Mouse (Mus musculus): ENCODE measurements around the gene Esrrg. TPM values are rescaled to one million over a fixed set of nuclear protein-coding genes. Genes with fewer than 3 reads are reported as not detected.

Gene Esrrg
- polyA plus RNA-seq, 1 experiment, result 0.54 TPM

DNA sequence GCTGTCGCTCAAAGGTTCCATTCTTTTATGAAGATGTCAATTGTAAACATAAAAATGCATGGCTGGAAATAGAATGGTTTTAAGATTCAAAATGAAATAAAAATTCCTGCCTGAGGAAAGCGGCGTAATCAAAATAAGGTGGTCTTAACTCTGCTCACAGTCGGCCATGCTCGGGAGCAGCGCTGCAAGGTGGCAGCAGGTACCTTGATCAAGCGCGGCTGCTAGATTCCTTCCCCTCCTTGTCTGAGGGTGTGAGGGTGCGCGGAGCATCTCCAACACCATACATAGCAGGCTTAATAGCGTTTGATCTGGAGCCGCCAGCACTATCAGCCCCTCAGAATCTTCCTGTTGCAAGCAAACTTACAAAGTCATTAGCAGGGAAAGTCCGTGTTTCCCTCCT is 399.9 kb downstream of the Esrrg start:
- H3K4me3 ChIP-seq (ENCODE audit: insufficient read depth, low read length), result no peak overlapping the region
- TF ChIP-seq CTCF (IDR thresholded peaks at IDR 0.05; ENCODE audit: borderline replicate concordance, insufficient read depth, low read length), result no peak
- TF ChIP-seq POLR2A (IDR thresholded peaks at IDR 0.05; ENCODE audit: low read depth, low read length), result no peak
- H3K27ac ChIP-seq (ENCODE audit: insufficient read depth, low read length), result no peak overlapping the region
- H3K4me1 ChIP-seq (ENCODE audit: control insufficient read depth, insufficient read depth, low read length), result no peaks in the 10 kb centered on the region

- no peaks in the 10 kb centered on the region for H3K4me1 ChIP-seq (ENCODE audit: control insufficient read depth, insufficient read depth, low read length)
- H3K4me3 ChIP-seq (ENCODE audit: insufficient read depth, low read length), result no peak overlapping the region
- TF ChIP-seq CTCF (IDR thresholded peaks at IDR 0.05; ENCODE audit: borderline replicate concordance, insufficient read depth, low read length) (no peak), POLR2A (IDR thresholded peaks at IDR 0.05; ENCODE audit: low read depth, low read length) (no peak)
- no peak overlapping the region for H3K27ac ChIP-seq (ENCODE audit: insufficient read depth, low read length)
Observed at GRCm38 (mm10) chr1:188009868-188010267, 401.3 kb downstream of the Esrrg start.

DNA sequence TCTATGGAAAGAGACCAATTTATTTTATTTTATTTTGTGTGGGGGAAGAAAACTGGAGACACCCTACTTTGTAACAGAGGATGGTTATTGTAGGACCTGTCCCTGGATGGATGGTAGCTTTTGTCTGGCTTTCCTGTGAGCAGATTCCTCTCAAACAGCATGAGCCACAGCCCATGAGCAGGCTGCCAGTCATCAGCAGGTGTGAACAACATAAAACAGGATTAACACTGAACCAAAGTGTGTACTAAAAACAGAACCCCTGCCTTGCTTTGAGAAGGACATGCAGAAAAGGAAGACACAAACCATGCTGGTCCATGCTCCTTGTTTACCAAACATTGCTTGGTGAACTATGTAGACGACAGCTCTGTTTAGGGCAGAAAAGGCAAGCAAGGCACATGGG is 402.3 kb downstream of the Esrrg start:
- H3K4me3 ChIP-seq (ENCODE audit: insufficient read depth, low read length), result no peak overlapping the region
- no peak overlapping the region for H3K27ac ChIP-seq (ENCODE audit: insufficient read depth, low read length)
- TF ChIP-seq POLR2A (IDR thresholded peaks at IDR 0.05; ENCODE audit: low read depth, low read length) (no peak), CTCF (IDR thresholded peaks at IDR 0.05; ENCODE audit: borderline replicate concordance, insufficient read depth, low read length) (no peak)
- H3K4me1 ChIP-seq (ENCODE audit: control insufficient read depth, insufficient read depth, low read length), result no peaks in the 10 kb centered on the region

DNA sequence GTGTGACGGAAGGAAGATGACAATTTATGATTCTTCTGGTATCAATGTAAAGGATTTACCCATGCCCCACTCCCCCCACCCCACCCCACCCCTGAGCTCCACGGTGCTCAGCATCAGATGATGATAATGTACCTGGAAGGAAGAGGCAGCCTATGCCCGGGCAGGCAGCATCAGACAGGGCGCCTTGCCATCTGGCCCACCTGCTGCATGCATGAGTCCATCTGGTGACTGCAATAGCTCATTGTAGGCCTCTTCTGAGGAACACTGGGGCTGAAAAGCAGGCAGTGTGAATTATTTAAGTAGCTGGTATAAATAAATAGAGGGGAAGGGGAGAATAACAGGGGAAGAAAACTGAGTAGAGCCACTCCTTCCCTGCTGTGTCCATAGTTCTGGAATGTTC is 405.8 kb downstream of the Esrrg start:
- Histone ChIP-seq H3K27ac (ENCODE audit: insufficient read depth, low read length) (no peak overlapping the region), H3K4me1 (ENCODE audit: control insufficient read depth, insufficient read depth, low read length) (no peaks in the 10 kb centered on the region), H3K4me3 (ENCODE audit: insufficient read depth, low read length) (no peak overlapping the region)
- TF ChIP-seq CTCF (IDR thresholded peaks at IDR 0.05; ENCODE audit: borderline replicate concordance, insufficient read depth, low read length) (no peak), POLR2A (IDR thresholded peaks at IDR 0.05; ENCODE audit: low read depth, low read length) (no peak)

DNA sequence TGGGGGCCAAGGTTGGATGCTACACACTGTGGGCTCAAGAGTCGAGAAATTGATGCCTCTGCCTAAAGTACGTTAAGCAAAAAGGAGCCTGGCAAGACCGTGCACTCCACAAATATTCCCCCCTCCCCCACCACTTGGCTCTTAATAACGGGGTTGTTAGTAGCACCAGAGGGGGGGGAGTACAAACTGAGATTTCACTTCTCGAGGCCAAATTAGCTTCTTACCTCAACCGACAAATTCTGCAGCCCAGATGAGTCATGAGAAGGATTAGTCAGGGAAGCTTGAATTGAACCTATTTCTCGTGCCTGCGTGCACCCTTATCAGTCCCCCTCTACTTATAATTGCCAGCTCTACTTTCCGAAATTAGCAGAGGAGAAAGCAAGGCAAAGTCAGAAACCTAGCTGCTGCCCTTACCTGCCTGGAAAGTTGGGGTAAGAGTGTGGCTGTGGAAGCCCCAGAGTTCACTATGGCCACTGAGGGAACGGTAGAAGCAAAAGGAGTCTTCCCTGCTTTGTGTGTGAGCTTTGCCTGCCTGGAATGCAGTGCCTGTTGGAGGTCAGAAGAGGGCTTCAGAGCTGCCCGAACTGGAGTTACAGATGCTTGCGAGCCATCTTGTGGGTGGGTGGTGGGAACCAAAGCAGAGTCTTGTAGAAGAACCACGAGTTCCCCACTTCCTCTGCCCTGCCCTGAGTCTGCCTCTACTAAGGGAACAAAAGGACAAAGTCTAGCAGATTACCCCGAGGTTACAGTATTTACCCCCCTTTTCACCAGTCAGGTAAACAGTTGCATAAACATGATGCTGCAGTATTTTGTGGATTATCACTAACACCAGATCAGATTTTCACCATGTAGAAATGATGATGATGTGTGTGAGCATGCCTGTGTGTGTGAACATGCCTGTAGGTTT is 409.6 kb downstream of the Esrrg start:
- H3K4me1 ChIP-seq (ENCODE audit: control insufficient read depth, insufficient read depth, low read length), result no peaks in the 10 kb centered on the region
- no peak overlapping the region for H3K4me3 ChIP-seq (ENCODE audit: insufficient read depth, low read length)
- TF ChIP-seq CTCF (IDR thresholded peaks at IDR 0.05; ENCODE audit: borderline replicate concordance, insufficient read depth, low read length) (no peak), POLR2A (IDR thresholded peaks at IDR 0.05; ENCODE audit: low read depth, low read length) (no peak)
- H3K27ac ChIP-seq (ENCODE audit: insufficient read depth, low read length), result no peak overlapping the region

DNA sequence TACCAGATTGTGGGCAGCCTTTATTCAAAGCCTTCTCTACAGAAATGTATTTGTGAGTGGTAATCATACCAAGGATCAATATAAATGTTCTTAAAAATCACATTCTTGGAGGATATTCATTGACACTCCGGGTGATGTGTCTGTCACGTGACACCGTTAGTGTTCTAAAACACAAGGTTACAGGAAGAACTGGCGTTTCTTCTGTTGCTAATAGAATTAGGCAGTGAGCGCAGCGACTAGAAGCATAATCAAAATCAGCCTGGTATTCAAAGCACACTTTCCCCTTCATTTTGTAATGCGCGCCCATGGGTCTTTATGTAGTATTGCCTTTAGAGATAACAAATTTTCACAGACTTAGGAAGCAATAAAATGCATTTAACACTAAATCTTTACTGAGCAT is 420.6 kb downstream of the Esrrg start:
- no peak overlapping the region for H3K27ac ChIP-seq (ENCODE audit: insufficient read depth, low read length)
- no peak for TF ChIP-seq CTCF (IDR thresholded peaks at IDR 0.05; ENCODE audit: borderline replicate concordance, insufficient read depth, low read length)
- TF ChIP-seq POLR2A (IDR thresholded peaks at IDR 0.05; ENCODE audit: low read depth, low read length), result no peak
- H3K4me3 ChIP-seq (ENCODE audit: insufficient read depth, low read length), result no peak overlapping the region
- no peaks in the 10 kb centered on the region for H3K4me1 ChIP-seq (ENCODE audit: control insufficient read depth, insufficient read depth, low read length)

- TF ChIP-seq POLR2A (IDR thresholded peaks at IDR 0.05; ENCODE audit: low read depth, low read length) (no peak), CTCF (IDR thresholded peaks at IDR 0.05; ENCODE audit: borderline replicate concordance, insufficient read depth, low read length) (no peak)
- no peaks in the 10 kb centered on the region for H3K4me1 ChIP-seq (ENCODE audit: control insufficient read depth, insufficient read depth, low read length)
- no peak overlapping the region for H3K27ac ChIP-seq (ENCODE audit: insufficient read depth, low read length)
- no peak overlapping the region for H3K4me3 ChIP-seq (ENCODE audit: insufficient read depth, low read length)
Observed at GRCm38 (mm10) chr1:188030116-188030515, 421.5 kb downstream of the Esrrg start.

GRCm38 (mm10) chr1:188031276-188031675 is 422.7 kb downstream of the Esrrg start:
- H3K4me1 ChIP-seq (ENCODE audit: control insufficient read depth, insufficient read depth, low read length), result no peaks in the 10 kb centered on the region
- H3K27ac ChIP-seq (ENCODE audit: insufficient read depth, low read length), result no peak overlapping the region
- TF ChIP-seq POLR2A (IDR thresholded peaks at IDR 0.05; ENCODE audit: low read depth, low read length) (no peak), CTCF (IDR thresholded peaks at IDR 0.05; ENCODE audit: borderline replicate concordance, insufficient read depth, low read length) (no peak)
- H3K4me3 ChIP-seq (ENCODE audit: insufficient read depth, low read length), result no peak overlapping the region

- TF ChIP-seq CTCF (IDR thresholded peaks at IDR 0.05; ENCODE audit: borderline replicate concordance, insufficient read depth, low read length) (no peak), POLR2A (IDR thresholded peaks at IDR 0.05; ENCODE audit: low read depth, low read length) (no peak)
- H3K4me1 ChIP-seq (ENCODE audit: control insufficient read depth, insufficient read depth, low read length), result no peaks in the 10 kb centered on the region
- H3K4me3 ChIP-seq (ENCODE audit: insufficient read depth, low read length), result no peak overlapping the region
- H3K27ac ChIP-seq (ENCODE audit: insufficient read depth, low read length), result no peak overlapping the region
Observed at GRCm38 (mm10) chr1:188035957-188036356, 427.4 kb downstream of the Esrrg start.

DNA sequence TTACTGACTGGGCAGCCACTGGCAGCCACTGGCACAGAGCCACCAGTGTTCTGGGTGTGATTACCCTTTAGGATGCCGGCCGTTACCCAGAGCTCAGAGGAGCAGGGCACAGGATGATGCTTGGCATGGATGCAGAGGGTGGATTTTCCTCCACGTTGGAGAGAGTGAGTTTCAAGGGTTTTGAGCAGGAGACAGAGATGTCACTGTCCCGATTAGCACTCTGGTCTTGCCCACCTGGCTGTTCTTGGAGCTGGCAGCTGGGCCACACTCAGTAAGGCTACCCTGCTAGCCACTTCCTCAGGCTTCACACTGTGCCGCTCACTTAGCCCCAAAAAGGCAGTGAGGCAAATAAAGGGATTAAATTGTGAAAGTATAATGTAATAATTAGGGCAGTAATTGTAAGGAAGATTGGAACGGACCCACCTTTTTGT is 438.1 kb downstream of the Esrrg start:
- Histone ChIP-seq H3K4me1 (ENCODE audit: control insufficient read depth, insufficient read depth, low read length) (no peaks in the 10 kb centered on the region), H3K4me3 (ENCODE audit: insufficient read depth, low read length) (no peak overlapping the region), H3K27ac (ENCODE audit: insufficient read depth, low read length) (no peak overlapping the region)
- no peak for TF ChIP-seq CTCF (IDR thresholded peaks at IDR 0.05; ENCODE audit: borderline replicate concordance, insufficient read depth, low read length)
- no peak for TF ChIP-seq POLR2A (IDR thresholded peaks at IDR 0.05; ENCODE audit: low read depth, low read length)

Data from embryonic fibroblast, embryonic 13.5 days (primary cell).